Mouse (Mus musculus): ENCODE results near the gene Abi3bp.

- no peak for TF ChIP-seq CTCF (IDR thresholded peaks at IDR 0.05; ENCODE audit: low read depth, low read length)
- no peak for TF ChIP-seq POLR2A (IDR thresholded peaks at IDR 0.05; ENCODE audit: borderline replicate concordance, low read depth, low read length)
Observed at GRCm38 (mm10) chr16:56496743-56497142, 19.1 kb downstream of the Abi3bp start.

All from bone marrow macrophage, adult 2 months (primary cell).